Mouse (Mus musculus) MEL (cell line): ENCODE results near the gene Dapk2.

Experiments used
- CTCF ChIP-seq, 3 experiments: IDR thresholded peaks in 2 of 3; conservative IDR thresholded peaks in 1 of 3; 2 replicates each; pipeline ENCODE4 v1.5.1; 2011 to 2012; ENCODE audit warnings: low read length in 3 of 3, low read depth in 2 of 3, mild to moderate bottlenecking in 2 of 3, improper control_type of control experiment in 1 of 3, inconsistent platforms in 1 of 3, mixed read lengths in 1 of 3, moderate library complexity in 1 of 3; ENCODE audit not compliant: control insufficient read depth in 1 of 3, insufficient read depth in 1 of 3, poor library complexity in 1 of 3, severe bottlenecking in 1 of 3
- GABPA ChIP-seq: IDR thresholded peaks from 2 replicates; pipeline ENCODE4 v1.6.1; 2012; ENCODE audit warnings: low read depth, mild to moderate bottlenecking, inconsistent platforms, low read length, improper control_type of control experiment, moderate library complexity
- HCFC1 ChIP-seq: IDR thresholded peaks from 2 replicates; pipeline ENCODE4 v1.6.1; 2012; ENCODE audit warnings: low read depth, mild to moderate bottlenecking, inconsistent platforms, low read length, improper control_type of control experiment, moderate library complexity
- JUND ChIP-seq: IDR thresholded peaks from 2 replicates; pipeline ENCODE4 v1.6.1; 2011; ENCODE audit warnings: low read depth, mild to moderate bottlenecking, improper control_type of control experiment, low read length
- MAFK ChIP-seq: IDR thresholded peaks from 2 replicates; pipeline ENCODE4 v1.6.1; 2011; ENCODE audit warnings: low read depth, mild to moderate bottlenecking, low read length, improper control_type of control experiment, borderline replicate concordance
- MAX ChIP-seq: IDR thresholded peaks from 2 replicates; pipeline ENCODE4 v1.6.1; 2011; ENCODE audit warnings: low read length, improper control_type of control experiment
- NRF1 ChIP-seq: IDR thresholded peaks from 2 replicates; pipeline ENCODE4 v1.6.1; 2014; ENCODE audit warnings: low read depth, mild to moderate bottlenecking, inconsistent platforms, low read length, improper control_type of control experiment, moderate library complexity; ENCODE audit not compliant: poor library complexity, insufficient read depth, severe bottlenecking
- POLR2A ChIP-seq, 2 experiments: IDR thresholded peaks; 2 replicates each; pipeline ENCODE4 v1.6.1; 2011 to 2012; ENCODE audit warnings: low read length in 2 of 2, mild to moderate bottlenecking in 2 of 2, control low read depth in 1 of 2, improper control_type of control experiment in 1 of 2, low read depth in 1 of 2, moderate library complexity in 1 of 2; ENCODE audit not compliant: control insufficient read depth in 1 of 2, insufficient read depth in 1 of 2, poor library complexity in 1 of 2
- TBP ChIP-seq: IDR thresholded peaks from 2 replicates; pipeline ENCODE4 v1.8.0; 2011; ENCODE audit warnings: low read depth, low read length, improper control_type of control experiment
- ZC3H11A ChIP-seq: IDR thresholded peaks from 2 replicates; pipeline ENCODE4 v1.6.1; 2012; ENCODE audit warnings: low read depth, mild to moderate bottlenecking, inconsistent platforms, low read length, improper control_type of control experiment

- no peak for TF ChIP-seq POLR2A (IDR thresholded peaks at IDR 0.05; ENCODE audit: control insufficient read depth in 1 of 2, insufficient read depth in 1 of 2, low read depth in 1 of 2, low read length in 2 of 2, poor library complexity in 1 of 2)
- no peak for TF ChIP-seq HCFC1
- no peak for TF ChIP-seq CTCF (IDR thresholded peaks at IDR 0.05 in 2 of 3, conservative IDR thresholded peaks at IDR 0.05 in 1 of 3; ENCODE audit: control insufficient read depth in 1 of 3, insufficient read depth in 1 of 3, low read depth in 2 of 3, low read length in 3 of 3, poor library complexity in 1 of 3, severe bottlenecking in 1 of 3)
- TF ChIP-seq NRF1: no peak
- TF ChIP-seq TBP: no peak
- TF ChIP-seq JUND: no peak
- no peak for TF ChIP-seq MAX
- no peak for TF ChIP-seq GABPA
- TF ChIP-seq ZC3H11A: no peak
- no peak for TF ChIP-seq MAFK
Observed at GRCm38 (mm10) chr9:66307341-66307740, 149.3 kb downstream of the Dapk2 start.
